Mouse (Mus musculus) adrenal gland, postnatal 10 days (tissue): ENCODE measurements at regions not wholly inside any gene's neighbourhood (a gene's known extent, or its start where the extent isn't known, plus 50 kb on each side); places are given as distances from the start of the nearest gene placed in this dataset.

Source experiments
- DNase-seq: peaks from one replicate; pipeline ENCODE4 v3.0.0; 2021; ENCODE audit warnings: mixed read lengths

GRCm38 (mm10) chr9:118204456-118204855, 54.5 kb upstream of the Cmc1 start:
- no peak for DNase-seq

GRCm38 (mm10) chr9:118206483-118206882, 56.5 kb upstream of the Cmc1 start:
- DNase-seq: no peak

GRCm38 (mm10) chr9:118219696-118220095, 69.7 kb upstream of the Cmc1 start:
- DNase-seq: no peak

GRCm38 (mm10) chr9:118221186-118221585, 71.2 kb upstream of the Cmc1 start:
- no peak for DNase-seq

GRCm38 (mm10) chr9:118227401-118228061, 77.6 kb upstream of the Cmc1 start:
- DNase-seq: peak; percentile 5

- no peak for DNase-seq
These were observed 78.9 kb upstream of the Cmc1 start for GRCm38 (mm10) chr9:118228691-118229427.

- no peak for DNase-seq
These were observed 90.7 kb upstream of the Cmc1 start for GRCm38 (mm10) chr9:118240711-118241110.

GRCm38 (mm10) chr9:118246820-118247628, 97.0 kb upstream of the Cmc1 start:
- DNase-seq: no peak

GRCm38 (mm10) chr9:118253829-118254228, 103.9 kb upstream of the Cmc1 start:
- no peak for DNase-seq

- no peak for DNase-seq
These were observed 105.3 kb upstream of the Cmc1 start for GRCm38 (mm10) chr9:118255200-118255733.

GRCm38 (mm10) chr9:118255751-118256266, 105.8 kb upstream of the Cmc1 start:
- no peak for DNase-seq

- DNase-seq: no peak
These were observed 116.3 kb upstream of the Cmc1 start for GRCm38 (mm10) chr9:118266298-118266697.

GRCm38 (mm10) chr9:118271681-118272080, 121.7 kb upstream of the Cmc1 start:
- DNase-seq: no peak

- DNase-seq: peak; percentile 3
These were observed 122.9 kb upstream of the Cmc1 start for GRCm38 (mm10) chr9:118272713-118273407.

GRCm38 (mm10) chr9:118285481-118285880, 135.5 kb upstream of the Cmc1 start:
- DNase-seq: no peak

GRCm38 (mm10) chr9:118287606-118288005, 137.6 kb upstream of the Cmc1 start:
- DNase-seq: no peak

- no peak for DNase-seq
These were observed 142.9 kb upstream of the Cmc1 start for GRCm38 (mm10) chr9:118292836-118293235.

- DNase-seq: no peak
These were observed 144.0 kb upstream of the Cmc1 start for GRCm38 (mm10) chr9:118294011-118294410.

GRCm38 (mm10) chr9:118302785-118303384, 152.9 kb upstream of the Cmc1 start:
- DNase-seq: no peak

- no peak for DNase-seq
These were observed 159.5 kb upstream of the Eomes start for GRCm38 (mm10) chr9:118318357-118319140.

GRCm38 (mm10) chr9:118323796-118324195, 154.2 kb upstream of the Eomes start:
- no peak for DNase-seq
